Mouse (Mus musculus) adrenal gland, postnatal 14 days (tissue): ENCODE results near the gene Ankrd39. TPM values are rescaled to one million over a fixed set of nuclear protein-coding genes. Genes with fewer than 3 reads are reported as not detected.

Source experiments
- DNase-seq: peaks from one replicate; pipeline ENCODE4 v3.0.0; 2021; ENCODE audit warnings: mixed read lengths
- total RNA-seq: library from RNA; stranded (reverse); gene quantifications from 2 replicates; pipeline ENCODE4 v1.2.3, GENCODE M21; 2021

The Ankrd39 gene
- total RNA-seq, 1 experiment from 2014 or later: 11.7 TPM

DNA sequence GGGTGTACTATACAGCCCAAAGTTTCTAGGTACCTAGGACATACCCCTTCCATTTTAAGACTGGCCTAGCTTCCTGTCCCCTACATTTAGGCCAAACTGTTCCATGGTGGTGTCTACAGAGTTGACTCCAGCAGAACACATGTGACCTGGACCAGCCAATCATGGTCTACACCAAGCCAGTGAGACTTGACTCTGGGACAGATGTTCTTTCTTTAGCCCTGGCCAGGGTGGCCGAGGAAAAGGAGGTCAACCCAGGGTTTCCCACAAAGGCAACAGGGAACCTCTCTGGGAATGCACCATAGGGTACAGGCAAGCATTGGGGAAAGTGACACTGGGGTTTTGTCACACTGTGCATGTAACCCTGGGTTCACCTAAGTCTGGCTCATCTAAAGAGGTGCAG is 25.5 kb upstream of the Ankrd39 start:
- DNase-seq: no peak

DNA sequence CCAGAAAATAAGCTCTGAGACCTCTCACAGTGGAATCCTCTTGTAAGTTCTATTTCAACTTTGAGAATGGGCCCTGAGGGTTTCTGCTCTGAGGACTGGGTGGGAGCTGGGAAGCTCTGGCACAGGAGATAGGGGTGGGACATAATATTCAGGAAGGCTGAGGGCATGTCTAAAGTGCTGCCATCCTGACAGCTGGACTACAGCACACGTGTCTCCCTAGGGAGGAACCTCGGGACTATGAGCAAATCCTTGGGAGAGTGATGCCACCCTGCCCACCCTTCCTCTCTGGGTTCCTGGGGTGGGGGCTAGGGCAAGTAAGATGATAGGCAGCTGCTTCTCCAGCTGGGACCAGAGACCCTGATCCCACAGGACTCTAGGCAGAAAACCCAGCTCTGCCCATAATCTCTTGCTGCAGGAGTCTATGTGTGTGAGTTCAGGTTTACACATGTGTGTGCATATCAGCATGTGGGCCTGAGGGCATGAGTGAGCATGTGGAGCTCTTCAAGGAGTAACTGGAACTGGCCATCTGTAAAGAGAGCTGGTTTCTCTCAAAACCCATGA is 25.0 kb upstream of the Ankrd39 start:
- DNase-seq: no peak

DNA sequence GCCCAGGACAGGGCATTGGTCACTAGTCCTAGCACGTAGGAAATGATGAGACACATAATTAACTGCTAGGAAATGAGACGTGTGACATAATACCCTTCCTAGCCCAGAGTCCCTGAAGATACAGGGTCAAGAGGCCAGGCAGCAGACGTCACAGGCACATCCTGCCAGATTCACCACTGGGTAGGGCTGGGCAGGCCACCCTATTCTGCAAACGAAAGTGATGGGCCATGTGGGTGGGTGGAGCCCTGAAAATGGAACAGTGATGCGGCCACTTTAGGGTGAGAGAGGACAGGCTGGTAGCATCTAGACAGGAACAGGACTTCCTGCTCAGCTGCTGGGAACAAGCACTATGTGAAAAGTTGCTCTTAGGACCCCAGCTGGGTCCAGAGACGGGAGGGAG is 24.4 kb upstream of the Ankrd39 start:
- DNase-seq: peak; percentile 86

DNA sequence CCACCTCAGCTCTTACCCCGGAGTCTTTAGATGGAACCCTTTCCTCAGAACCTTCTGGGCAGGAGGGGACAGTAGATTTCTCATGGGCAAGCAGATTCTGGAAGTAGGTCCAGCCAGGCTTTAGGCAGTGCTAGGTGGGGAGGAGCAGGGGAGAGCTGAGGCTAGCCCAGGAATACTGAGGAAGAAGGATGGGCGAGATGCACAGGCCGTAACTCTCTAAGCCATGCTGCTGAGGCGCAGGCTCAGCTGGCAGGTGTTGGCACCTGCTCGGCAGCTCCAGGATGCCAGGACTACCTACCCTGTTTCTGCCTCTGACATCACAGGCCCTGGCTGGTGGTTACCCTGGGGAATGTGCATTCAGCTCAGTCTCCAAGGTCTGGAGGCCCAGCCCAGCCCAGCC is 23.1 kb upstream of the Ankrd39 start:
- no peak for DNase-seq

DNA sequence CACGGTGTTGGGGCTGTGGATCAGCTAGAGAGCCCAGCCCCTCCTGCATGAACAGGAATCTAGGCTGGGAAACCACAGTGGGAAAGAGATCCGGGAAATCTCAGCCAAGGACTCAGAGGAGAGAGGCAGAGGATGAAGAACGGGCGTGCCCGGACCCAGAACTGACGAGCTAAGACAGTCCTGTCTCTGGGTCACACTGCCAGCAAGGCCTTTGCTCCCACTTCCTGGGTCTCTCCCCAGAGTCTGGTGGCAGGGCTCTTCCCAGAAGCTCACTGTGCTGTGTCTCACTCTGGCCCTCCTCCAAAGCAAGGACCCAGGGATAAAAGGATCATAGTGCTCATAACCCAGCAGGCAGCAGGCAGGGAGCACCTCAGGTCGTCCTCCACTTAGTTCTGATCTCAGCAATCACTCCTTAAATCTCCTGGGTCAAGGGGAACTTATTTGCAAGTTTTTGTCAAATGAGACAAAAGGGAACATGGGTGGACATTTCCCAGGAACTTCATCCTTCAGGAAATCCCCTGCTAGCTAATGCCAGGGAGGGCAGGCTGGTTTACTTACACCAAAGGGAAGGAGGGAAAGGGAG is 22.5 kb upstream of the Ankrd39 start:
- DNase-seq: no peak

DNA sequence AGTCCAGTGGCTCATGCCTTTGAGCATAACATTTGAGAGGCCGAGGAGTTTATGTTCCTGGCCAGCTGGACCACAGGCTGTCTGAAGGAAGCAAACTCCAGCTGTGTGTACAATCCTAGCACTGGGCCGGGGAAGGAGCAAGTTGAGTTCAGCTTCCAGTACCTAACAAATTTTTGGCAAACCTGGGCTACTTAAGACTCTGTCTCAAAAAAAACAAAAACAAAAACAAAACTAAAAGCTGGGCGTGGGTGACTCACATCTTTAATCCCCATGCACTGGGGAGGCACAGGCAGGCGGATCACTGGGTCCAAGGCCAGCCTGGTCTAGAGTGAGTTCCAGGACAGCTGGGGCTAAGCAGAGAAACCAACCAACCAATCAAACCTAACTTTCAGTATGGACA is 21.5 kb upstream of the Ankrd39 start:
- no peak for DNase-seq

DNA sequence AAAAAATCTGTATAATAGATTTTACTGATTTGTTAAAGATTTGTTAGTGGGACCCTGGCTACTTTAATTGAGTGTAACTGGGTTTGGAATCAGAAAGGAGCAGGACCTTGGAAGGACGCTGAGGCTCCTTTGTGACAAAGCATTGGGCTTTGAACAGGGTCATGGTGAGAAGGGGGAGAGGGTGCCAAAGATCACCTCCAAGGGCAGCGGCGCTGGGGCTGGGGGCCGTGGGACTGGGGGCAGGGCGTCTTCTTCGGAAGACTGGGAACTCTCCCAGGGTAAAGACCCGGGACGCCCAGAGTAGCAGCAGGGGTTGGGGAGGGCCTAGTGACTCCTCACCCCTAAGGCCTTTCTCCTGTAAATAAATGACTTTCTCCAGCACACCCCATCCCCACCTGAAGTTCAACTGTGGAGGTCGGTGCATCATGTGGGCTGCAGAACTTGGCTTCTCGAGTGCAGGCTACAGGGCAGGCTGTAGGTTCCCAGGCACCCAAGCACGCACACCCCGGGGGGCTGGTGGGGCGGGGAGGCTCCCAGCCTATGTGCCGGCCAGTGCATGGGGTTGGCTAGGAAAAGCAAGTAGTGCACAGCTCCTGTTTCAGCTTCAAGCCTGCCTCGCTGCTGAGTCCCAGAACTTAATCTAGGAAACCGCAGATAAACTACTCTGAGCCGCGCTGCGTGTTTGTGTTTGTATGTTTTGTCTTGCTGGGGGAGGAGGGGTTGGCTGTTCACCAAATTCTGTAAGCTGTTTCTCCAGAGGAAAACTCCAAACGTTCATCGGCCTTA is 20.8 kb upstream of the Ankrd39 start:
- no peak for DNase-seq

DNA sequence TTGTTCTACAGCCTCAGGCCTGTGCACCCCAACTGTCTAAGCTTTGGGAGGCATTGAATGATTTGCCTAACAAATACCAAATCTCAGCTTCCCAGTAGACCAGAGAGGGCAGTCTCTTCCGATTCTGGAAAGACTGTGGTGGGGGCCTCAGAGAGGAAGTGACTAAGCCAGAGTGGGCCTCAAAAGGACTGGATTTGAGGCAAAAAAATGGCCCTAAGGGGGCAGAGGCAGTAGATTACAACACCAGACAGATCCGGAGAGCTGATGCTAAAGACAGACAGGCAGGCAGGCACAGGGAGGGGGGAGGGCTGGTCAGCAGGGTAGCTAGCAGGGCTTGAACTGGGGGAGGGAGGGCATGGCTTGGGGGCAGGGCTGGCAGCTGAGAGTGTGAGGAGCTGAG is 19.2 kb upstream of the Ankrd39 start:
- no peak for DNase-seq

DNA sequence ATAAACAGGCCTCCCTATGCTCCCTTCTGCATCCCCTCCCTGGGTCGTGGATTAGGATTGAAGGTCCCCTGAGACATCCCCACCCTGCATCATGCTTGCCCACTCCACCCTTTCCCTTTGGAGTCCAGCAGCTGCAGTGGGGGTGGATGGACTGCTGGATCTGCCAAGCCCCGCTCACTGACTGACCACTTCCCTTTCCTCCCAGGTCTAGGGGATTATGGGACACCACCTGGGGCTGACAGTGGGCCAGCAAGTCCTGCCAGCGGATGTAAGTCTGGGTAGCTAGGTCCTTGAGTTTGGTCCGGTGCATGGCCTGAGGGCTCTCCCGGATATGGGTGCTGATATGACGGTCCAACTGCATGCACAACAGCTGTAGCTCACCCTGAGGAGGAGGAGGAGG is 16.9 kb upstream of the Ankrd39 start:
- DNase-seq: peak; percentile 49

DNA sequence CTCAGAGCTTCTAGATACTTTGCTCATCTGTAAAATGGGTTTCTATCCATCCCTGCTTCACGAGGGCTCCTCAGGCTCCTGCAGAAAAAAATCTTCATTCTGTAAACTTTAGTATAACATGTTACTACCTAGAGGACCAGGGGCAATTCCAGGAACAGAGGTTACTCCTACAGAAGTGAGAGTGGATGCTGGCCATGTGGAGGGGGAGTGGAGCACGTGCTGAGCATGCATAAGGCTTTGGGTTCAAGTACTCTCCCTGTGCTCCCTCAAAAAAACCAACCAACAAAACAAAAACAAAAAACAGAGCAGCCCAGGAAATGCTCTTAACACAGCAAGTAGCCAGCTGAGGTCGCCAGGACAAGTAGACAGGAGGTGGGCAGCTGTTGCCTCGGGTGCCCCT is 16.4 kb upstream of the Ankrd39 start:
- DNase-seq: no peak

DNA sequence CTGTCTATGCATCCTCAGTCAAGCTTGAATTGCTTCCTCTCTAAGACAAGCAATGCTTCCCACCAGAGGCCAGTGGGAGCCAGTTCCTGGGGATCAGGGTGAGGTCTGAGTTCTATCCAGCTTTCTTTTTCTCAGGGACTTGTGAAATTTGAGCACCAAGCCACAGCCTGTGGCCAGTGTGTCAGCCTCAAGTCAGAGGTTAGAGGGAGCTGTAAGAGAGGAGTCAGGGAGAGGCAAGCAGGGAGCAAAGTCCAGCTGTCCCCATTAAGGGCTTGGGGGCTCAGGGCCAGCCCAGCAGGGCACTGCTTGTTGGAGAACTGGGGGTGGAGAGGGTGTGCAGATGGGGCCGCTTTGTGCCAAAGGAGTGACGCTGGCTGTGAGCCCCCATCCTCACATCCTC is 16.0 kb upstream of the Ankrd39 start:
- DNase-seq: no peak

DNA sequence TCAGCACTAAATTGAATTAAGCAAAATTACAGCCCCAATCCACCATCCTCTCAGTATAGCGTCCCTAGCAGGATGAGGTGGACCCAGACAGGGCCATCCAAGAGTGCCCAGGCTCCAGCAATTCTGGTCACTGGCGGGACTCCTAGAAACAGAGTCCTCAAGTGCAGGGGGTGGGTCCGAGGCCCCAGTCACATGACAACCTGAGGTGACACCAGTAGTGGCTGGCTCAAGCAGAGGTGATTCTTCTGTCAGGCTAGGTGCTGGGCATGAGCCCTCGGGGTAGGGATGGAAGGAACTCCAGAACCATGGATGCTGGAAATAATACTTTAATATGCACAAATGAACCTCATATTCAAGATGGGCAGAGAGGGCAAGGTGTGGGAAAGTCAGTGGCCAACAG is 15.1 kb upstream of the Ankrd39 start:
- no peak for DNase-seq

DNA sequence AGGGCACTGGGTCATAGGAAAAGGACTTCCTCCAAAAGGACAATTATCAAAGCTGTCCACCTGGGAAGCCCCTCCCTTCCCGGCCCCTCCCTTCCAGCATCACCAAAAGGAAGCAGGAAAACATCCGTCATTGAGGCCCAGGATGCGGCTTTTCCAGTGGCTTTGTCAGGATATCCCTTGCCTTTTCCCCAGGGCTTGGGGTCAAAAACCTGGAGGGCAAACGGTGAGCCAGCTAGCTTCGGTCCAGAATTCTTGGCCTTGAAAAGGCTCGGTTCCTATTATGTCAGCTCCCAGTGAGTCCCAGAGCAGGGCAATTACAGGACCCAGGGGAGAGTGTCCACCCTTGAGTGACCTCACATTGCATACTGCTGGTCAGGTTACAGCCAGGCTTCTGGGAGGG is 13.7 kb upstream of the Ankrd39 start:
- DNase-seq: peak; percentile 71

DNA sequence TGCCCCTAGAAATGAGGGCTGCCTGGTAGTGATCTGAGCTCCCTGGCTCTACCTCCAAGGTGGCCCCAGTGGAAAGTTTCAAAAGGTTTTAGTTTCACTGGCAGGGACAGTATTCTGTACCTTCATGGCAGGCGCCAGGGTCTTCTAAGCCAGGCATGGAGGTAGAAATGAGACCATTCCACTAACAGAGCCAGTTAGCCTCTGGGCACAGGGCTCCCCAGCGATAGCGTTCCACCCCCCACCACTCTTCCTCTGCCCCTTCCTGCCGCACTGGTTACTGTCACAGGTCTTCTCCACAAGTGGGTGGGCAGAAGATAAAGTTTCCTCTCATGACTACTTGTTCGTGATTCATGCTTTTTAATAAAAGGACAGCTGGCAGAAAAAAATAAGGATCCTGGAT is 12.6 kb upstream of the Ankrd39 start:
- no peak for DNase-seq

DNA sequence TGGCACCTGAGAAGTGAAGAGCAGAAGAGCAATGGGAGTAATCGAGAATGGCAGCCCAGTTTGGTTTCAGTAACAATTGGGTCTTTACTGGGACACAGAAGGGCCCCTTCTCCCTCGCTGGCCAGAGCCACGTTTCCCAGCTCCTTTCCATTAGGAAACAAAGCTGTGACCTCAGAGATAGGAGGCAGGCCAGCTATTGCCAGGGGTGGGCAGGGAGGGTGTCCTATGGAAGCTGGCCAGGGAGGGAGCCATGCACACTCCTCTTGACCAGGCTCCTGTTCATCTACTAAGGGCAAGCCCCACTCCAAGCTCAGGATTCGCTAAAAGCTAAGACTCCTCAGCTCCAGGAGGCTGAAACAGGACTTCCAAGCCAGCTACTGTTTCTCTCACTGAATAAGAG is 12.0 kb upstream of the Ankrd39 start:
- DNase-seq: peak; percentile 48

DNA sequence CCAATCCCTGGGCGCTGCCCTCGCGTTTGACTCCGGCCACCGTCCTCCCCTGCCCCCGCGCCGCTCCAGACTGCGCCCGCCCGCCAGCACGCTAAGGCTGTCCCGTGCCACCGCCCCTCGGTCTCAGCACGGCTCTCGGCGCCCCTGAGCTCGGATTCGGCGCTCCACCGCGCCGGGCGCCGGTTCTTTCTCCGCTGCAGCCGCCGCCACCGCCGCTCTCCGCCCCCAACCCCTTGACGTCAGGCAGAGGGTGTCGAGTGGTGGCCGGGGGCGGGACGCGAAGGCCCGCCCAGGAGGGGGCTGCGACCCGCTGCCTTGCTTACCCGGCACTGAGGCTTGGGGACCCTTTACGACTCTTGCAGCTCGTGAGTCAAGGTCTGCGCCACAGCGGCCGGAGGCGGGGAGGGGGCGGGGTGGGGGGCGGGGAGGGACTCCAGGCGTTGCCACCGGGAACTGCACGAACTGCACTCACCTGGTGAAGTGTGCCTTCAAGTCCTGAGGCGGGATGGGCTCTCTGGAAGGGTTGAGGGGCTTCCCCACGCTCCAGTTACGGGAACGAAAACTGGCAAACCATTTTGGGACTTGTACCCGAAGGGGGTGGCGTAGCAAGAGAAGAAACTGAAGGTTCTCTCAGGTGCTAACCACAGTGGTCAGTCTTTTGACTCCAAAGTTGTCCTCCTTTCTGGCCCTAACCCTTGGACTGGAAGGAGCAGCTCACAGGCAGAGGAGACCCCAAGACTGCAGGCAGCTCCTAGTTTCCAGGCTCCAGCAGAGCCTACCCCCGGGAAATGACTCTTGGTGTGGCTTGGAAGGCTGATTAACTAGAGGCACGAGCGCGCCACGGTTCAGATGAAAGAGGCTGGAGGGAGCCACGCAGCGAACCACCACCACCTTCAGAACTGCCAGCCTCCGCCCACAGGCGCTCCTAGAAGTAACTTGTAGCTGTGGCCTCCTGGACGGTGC is 11.1 kb upstream of the Ankrd39 start, which contains the start of gene Sema4c:
Sema4c (minus strand) TSS at position 319 of the 963 bp plus-strand sequence.
- peak; percentile 86 for DNase-seq

DNA sequence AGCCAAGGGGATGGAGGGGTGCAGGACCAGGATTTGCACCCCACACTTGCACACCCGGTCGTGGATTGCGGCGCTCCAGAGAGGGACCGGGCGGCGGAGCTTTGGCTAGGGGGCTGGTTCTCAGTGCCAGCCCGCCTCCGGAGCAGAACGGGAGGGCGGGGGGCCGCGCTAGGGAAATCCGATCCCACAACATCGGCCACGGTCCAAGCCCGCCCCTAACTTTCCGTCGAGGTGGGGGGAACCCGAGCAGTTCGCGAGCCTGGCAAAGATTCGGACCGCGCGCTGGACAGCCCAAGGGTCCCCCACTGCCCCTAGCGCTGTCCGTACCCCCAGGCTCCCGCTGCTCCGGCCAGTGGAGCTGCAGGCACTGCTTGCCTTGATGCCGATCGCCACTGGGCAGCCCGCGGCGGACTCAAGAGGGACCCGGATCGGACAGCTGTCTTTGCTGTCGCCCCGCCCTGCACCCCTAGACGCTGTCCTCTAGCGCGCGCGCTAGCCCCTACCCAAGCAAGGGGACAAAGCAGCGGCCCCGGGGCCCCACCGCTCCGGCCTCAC is 10.3 kb upstream of the Ankrd39 start:
- peak; percentile 92 for DNase-seq

DNA sequence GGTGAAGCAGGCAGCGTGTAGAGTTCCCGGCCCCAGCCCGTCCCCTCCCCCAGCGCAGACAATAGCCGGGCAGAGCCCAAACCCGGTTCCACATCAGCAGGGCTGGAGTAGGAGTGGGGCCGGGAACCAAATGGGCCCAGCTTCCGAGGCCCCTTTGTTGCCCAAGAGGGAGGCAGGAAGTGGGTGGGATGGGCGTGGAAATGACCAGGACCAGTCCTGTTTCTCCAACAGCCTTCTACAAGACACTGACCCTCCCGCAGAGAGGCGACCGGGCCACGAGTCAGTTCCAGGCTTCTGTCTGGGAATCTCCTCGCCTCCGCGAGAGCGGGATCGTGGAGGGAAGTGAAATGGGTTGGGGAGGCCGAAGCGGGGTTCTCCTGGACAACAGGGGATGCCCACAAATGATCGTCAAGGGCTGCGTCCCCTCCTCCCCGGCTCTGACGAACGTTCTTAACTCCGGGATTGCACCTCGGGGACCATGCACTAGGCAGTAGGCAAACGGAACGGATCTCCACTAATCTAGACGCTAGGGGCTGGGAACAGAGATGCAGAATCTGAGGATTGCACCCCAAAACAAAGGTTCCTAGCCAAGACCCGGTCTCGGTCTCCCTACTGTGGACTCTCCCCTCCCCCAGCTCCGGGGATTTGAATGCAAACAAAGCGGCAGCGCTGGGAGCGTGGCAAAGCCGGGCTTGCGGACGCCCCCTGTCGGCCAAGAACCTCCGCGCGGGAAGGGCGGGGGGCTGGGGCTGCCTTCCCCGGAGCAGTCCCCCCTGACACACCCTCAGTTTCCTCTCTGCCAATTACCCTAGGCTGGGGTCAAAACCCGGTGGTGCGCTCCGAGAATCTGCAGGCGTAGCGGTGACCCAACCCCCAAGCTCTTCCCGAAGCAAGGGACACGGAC is 9.6 kb upstream of the Ankrd39 start:
- DNase-seq: peak; percentile 95

DNA sequence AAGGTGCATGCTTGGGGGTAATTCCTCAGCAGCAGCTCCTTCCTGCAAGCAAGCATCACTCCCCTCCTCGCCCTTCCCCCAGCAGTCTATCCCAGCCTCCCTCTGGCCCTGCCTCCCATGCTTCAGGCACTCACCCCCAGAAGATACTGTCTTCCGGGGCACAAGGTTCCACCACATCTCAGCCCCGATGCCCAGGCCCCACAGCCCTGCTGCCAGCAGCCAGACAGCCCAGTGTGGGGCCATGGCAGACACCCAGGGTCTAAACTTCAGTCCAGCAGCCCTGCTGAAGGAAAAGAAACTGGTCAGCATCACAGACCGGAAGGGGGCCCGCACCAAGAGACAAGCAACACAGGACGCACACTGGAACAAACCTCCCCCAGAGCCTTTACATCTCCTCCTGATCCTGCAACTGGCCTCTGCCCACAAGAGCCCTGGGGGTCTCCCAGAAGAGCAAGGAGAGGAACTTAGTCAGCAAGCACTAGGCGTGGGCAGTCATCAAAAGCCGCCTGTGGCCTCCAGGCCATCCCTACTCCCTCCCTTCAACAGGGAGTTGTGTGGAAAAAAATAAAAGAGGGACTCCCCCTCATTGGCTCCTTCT is 8.7 kb upstream of the Ankrd39 start:
- DNase-seq: peak; percentile 50

DNA sequence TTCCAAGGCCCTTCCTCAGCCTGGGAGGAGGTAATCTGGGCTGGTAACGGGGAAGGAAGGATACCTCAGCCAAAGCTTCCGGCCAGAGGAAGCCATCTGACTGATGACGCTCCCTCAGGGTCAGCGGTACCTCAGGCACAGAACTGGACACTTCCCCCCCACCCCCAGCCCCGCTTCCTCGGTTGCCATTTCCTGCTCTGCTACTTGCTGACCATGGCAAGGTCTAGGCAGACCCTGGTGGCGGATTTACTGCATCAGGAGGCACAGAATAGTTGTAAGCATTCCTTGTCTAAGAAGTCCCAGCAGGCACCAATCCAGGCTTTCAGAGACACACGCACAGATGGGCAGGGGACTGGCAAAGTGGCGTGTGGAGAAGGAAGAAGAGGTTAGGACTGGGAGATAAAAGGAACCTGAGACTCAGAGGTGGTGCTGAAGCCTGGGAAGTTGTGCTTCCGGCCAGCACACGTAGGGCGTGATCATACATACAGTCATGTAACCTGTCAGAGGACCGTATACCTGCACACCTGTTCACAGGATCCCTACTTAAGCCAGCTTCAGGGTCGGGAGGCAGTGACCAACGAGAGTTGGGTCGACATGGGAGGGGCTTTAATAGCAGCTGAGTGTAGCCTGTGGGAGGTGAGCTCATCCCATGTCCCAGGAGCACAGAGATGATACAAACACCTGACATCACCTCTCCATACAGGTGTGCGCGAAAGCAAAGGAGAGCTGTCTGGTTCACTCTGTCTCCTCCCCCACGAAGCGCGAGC is 7.6 kb upstream of the Ankrd39 start:
- peak; percentile 60 for DNase-seq
